Mouse (Mus musculus): ENCODE results near the gene Zbtb43.

GRCm38 (mm10) chr2:33498280-33498679 lies 29.9 kb upstream of the Zbtb43 start:
- TF ChIP-seq POLR2A (IDR thresholded peaks at IDR 0.05; ENCODE audit: insufficient read depth, low read depth, low read length) (no peak), CTCF (IDR thresholded peaks at IDR 0.05; ENCODE audit: insufficient read depth, low read depth, low read length) (no peak)
